Mouse (Mus musculus) small intestine, adult 2 months (tissue): ENCODE measurements at regions not wholly inside any gene's neighbourhood (a gene's known extent, or its start where the extent isn't known, plus 50 kb on each side); places are given as distances from the start of the nearest gene placed in this dataset.

Experiments used
- CTCF ChIP-seq: fragments of 200-500 bp; IDR thresholded peaks from 2 replicates; pipeline ENCODE4 v1.5.1; 2012; ENCODE audit warnings: low read depth, mild to moderate bottlenecking, control low read depth, inconsistent platforms, low read length, moderate library complexity, mixed read lengths; ENCODE audit not compliant: insufficient replicate concordance, insufficient read length; ENCODE audit errors: extremely low read depth
- POLR2A ChIP-seq: fragments of 200-500 bp; IDR thresholded peaks from 2 replicates; pipeline ENCODE4 v1.6.1; 2012; ENCODE audit warnings: low read depth, mild to moderate bottlenecking, control low read depth, inconsistent platforms, low read length, moderate library complexity

DNA sequence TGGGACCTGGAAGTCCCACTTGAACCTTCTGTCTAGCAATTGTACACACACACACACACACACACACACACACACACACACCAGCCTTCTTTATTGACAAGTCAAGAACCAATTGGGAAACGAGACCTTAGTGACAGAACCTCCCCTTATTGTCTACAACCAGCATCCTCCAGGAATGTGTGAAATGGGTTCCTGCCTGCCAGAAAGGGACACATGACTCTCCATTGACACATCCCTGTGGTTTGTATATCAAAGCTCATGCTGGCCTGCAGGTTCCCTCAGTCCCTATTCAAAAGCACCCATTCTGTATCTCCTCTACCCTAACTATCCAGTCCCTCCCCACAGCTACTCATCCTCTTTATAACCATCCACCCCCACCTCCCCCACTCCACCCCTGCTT lies 202.4 kb downstream of the Xxylt1 start:
- TF ChIP-seq CTCF = no peak
- TF ChIP-seq POLR2A = no peak
